Mouse (Mus musculus) cerebellum, postnatal 10 days (tissue): ENCODE measurements around the gene Aimp2.

Source experiments
- DNase-seq, 2 experiments: peaks; one replicate each; pipeline ENCODE4 v3.0.0; 2021; ENCODE audit warnings: mixed read lengths in 2 of 2

Gene Aimp2

DNA sequence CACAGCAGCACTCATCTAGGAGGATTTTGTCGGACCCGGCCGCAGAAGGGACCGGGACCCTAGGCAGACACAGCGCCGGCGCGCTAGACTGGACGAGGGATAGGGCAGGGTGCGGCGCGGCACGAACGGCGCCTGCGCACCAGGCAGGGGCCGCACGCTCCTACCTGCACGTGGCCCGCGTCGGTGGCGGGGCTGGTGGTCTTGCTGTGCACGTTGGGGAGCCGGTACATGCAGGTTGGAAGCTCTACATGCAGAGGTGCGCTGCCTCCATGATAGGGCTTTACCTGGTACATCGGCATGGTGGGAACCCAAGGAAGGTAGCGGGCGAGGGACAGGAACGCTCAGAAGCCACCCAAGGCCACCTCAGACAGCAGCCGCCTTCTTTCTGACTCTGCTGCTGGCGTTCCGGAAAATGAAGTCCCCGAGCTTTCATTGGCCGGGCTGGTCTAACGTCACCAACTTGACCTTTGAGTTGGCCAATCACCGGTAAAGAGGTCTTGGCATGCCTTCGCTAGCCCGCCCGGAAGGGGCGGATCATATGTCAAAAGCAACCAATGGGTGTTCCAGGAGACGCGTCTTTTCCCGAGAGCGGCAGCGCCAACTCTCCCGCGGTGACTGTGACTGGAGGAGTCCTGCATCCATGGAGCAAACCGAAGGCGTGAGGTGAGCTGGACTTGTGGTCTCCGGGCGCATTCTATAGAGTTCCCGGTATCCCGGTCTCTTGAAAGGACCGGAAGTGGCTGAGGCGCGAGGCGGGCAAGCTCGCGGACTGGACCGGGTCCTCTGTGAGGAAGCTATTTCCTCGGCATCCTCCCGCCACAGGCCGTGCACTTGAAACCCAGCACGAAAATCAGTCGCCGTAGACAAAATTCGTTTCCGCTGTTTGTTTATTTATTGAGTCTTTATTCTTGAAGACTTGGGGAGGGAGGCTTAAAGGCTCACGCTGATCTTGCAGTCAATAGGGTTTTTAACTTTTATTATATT lies at the start of gene Aimp2, which contains the start of gene Pms2:
Gene Aimp2, minus strand, starts transcription at position 431 of the 984 bp plus-strand sequence.
Gene Pms2, plus strand, starts transcription at position 548 of the 984 bp plus-strand sequence.
- peak; percentile 97 for DNase-seq

DNA sequence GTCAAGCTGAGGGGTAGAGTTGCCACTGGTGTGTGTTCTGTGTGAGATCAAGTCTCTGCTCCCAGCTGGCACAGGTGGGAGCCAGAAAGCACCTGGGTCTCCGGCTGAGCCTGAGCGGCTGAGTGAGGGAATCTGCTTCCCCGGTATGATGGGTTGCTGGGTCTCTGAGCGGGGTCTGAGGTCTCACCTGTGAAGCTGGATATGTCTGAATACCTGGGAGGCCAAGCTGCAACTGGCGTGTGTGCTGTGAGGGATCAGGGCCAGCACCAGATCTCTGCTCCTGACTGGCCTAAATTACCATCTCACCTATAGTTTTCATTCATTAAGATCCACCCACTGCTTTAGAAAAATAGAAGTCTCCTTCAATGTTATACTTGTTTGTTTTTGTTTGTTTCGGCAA lies 47.5 kb upstream of the Aimp2 start:
- DNase-seq, result no peak

DNA sequence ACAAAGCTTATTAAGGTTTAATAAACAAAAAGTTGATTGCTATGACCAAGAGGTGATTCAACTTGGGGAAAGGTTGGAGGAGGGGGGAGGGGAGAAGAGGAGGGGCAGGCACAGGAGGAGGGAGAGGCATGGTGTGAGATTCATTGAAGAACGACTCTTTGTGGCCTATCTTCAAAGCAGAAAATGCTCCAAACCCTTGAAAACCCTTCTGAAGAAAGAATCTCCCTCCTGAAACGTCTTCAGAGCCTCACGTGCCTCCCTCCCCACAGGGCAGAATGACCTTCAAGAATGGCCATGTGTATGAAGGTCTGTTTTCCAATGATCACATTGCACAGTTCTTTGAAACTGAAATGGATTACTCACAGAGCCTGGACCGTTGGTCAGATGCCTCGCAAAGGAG lies 40.4 kb upstream of the Aimp2 start:
- DNase-seq, result no peak

DNA sequence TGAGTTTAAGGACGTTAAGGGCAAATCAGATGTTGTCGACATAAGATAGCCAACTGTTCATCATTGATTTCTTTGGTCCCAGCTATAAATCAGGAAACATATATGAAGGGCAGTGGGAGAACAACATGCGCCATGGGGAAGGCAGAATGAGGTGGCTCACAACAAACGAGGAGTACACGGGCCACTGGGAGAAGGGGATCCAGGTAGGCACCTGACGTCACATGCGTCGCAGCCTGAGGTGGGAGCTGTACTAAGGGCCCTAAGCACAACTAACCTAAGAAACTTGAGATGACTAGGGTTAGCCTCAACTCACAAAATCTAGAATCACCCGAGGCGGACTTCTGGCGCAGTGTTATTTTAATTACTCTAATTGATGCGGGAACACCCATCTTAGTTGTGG lies 38.7 kb upstream of the Aimp2 start:
- no peak for DNase-seq

DNA sequence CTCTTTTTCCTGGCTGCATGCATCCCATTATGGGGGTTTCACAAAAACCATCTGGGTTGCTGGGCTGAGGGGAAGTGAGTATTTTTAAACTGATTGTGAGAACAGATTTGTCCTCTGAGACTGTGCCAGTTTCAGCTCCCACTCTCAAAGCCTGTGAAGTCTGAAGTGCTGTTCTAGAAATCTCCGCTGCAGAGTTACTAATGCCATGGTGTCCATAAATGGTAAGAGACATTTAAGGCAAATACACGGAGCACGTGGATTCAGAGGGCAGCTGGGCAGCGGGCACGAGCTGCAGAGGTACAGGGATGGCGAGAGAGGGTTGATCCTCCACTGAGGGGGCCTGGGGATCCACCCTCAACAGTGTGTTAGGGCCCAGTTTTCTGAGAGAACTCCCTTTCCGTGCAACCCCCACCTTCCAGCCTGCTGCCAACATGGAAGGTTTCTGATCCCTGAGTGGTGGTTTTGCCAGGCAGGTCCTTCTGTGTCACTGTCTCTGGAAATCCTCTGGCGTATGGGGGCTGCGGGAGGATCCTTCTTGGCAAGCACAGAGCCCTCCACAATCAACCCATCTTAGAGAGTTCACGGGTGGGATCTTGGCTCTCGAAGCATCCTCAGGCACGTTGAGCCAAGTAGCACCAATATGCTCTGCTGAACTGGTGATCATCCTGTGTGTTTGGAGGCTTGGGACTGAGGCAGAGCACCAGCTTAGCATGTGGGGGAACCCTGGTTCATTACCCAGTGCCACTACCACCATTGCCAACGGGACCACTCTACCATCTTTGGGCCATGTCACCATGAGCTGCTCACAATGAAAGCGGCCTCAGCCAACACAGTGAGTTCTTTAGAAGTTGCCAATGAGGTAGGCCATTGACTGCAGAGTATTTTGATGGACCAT lies 33.8 kb upstream of the Aimp2 start:
- peak; percentile 20 to 27 for DNase-seq

DNA sequence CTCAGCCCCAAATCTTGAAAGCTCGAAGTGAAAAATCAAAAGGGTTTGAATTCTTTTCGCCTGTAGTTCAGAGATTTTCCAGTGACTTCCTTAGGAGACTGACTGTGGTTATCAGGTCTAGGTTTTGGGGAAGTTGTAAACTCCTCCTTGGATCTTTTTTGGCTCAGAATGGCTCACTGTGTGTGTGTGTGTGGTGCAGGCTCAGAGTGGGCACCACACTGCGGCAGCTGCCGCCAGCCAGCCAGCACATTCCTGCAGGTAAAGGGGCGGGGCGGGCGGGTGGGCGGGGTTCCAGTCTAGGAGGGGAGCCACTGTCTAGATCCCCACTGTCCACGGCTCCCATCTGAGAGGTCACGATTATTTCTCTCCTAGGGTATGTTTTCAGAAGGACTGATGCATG lies 31.9 kb upstream of the Aimp2 start:
- DNase-seq, result no peak

DNA sequence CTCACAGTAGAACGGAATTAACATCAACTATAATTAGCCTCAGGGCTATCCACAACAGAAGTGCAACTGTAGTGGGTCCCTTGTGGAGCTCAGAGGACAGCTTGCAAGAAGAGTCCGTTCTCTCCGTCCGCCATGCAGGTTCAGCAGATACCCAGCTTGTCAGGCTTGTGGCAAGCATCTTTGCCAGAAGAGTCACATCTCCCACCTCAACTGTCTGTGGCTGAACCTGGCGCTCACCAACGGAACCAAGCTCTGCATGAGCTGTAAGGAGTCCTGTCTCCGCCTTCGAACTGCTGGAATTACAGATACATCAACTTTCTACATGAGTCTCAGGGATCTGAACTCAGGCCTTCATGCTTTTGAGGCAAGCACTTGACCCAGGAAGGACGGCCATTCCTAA lies 26.5 kb upstream of the Aimp2 start:
- DNase-seq, result no peak

DNA sequence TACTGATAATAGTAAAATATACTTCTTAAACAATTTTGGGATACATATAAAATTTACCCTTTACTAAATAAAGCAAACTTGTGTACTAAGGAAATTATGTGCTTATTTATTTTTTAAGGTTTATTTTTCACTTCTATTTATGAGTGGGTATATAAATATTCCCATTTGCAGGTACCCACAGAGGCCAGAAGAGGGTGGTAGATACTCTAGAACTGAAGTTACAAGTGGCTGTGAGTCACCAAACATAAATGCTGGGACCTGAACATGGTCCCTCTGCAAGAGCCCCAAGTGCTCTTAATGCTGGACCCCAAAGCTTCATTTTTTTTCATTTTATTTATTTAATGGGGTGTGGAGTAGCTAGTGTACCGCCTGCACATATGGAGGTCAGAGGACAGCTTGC lies 24.2 kb upstream of the Aimp2 start:
- peak in 1 of 2 experiments; percentile 9 for DNase-seq

DNA sequence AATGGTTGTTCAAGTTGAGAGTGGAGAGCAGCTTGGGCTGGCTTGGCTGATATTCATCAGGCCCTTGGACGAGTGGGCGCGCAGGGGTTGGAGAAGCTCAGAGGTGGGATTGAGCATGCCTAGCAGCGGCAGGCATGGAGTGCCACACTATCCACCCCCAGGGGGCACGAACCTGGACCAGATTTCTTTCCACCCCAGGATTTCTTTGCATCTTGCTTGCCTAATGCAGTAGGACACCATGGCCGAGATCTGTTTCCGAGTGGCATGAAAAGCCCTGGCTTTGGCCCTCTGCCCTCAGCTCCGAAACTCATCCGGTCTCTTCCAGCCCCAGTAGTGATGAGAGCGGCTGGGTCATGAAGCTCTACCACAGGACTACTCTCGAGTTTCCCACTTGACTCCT lies 23.8 kb upstream of the Aimp2 start:
- DNase-seq, result peak; percentile 25 to 31

DNA sequence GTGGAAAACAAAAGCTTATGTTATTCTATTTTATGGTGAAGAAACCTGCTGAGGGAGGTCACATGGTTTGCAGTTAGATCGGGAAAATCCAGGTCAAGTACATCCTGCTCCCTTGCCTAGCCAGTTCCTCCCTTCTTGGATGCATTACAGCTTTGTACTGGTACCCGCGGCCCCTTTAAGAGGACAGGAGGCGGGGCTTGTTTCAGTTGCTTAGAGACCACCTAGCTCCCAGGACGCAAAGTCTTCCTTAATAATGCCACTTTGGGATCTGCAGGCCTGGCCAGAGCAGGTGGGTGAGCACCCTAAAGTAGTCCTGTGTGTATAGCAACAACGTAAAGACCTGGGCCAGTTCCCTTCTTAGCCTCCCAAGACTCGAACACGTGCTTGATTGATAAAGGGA lies 23.2 kb upstream of the Aimp2 start, which contains the start of gene Rsph10b:
Gene Rsph10b, plus strand, starts transcription at position 205 of the 400 bp plus-strand sequence.
- peak; percentile 21 to 22 for DNase-seq

DNA sequence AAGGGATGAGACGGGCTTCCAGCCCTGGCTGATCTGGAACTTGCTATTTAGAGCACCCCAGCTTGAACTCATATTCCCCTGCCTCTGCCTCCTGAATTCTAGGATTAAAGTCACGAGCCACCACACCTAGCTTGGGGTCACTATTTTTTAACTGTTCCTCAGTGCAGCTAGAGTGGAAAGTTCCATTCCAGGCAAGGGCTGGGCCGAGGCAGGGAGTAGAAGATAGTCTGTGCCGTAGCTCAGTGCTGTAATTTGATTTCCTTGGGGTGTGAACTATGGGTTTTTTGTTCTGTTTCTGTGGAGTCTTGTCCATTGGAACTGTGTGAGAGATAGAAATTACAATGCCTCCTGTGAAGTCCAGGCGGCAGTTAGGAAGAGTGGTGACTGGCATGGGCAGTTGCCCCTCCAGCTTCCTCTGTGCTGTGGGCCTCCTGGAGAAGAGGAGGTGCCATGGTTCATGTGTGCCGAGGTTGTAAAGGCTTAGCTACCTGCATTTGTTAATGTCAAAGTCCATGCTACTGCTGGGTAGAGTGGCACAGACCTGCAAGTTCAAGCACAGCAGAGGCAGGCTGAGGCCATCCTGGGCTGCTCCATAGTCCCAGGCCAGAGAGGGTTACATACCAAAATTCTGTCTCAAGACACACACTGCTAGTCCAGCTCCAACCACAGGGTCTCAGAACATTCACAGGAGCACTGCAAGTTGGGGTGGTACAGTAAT lies 22.4 kb upstream of the Aimp2 start:
- DNase-seq, result no peak

DNA sequence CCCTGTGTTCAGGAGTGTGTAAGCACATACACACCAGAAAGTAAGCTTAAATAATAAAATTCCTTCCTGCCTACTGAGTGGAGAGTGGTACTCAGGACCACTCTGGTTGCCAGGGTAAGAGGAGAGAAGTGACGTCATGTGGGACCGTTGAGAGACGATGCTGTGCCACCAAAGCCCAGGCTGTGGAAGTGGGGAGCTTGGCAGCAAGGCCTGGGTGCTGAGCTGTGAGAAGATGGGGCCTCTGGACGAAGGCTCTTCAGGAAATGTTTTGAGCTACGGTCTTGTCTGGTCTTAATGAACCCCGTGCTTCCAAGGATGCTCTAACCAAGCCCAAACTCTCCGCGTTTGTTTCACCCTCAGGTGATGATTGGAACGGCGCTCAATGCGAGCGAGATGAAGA lies 21.0 kb upstream of the Aimp2 start:
- DNase-seq, result no peak

DNA sequence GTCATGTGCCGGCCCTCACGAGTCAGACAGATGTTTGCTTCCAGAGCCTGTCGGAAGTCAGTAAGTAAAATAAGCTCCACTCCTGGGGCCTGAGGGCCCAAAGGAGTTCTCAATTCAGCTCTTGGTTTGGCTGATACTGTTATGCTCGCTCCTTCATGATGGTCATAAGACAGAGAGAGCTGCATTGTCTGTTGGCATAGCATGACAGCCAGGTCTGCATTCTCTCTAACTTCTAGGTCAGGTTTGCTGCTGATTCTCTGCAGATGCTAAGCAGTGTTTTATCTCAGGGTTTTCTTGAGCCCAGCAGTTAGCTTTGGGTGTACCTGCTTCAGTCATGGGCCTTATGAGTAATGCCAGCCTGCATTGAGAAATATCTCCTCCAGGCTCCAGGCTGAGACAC lies 19.6 kb upstream of the Aimp2 start:
- DNase-seq, result no peak

DNA sequence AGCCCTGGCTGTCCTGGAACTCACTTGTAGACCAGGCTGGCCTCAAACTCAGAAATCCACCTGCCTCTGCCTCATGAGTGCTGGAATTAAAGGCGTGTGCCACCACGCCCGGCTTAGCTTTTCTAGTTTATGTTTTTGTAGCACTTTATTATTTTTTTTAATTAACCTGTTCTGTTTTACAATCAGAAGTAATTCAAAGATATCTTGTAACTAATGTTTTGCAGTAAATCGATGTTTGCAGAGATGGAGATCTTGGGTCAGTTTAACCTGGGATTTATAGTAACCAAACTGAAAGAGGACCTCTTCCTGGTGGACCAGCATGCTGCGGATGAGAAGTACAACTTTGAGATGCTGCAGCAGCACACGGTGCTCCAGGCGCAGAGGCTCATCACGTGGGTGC lies 18.2 kb upstream of the Aimp2 start, which contains the start of gene Gm42421:
Gene Gm42421, plus strand, starts transcription at position 301 of the 400 bp plus-strand sequence.
- DNase-seq, result no peak

DNA sequence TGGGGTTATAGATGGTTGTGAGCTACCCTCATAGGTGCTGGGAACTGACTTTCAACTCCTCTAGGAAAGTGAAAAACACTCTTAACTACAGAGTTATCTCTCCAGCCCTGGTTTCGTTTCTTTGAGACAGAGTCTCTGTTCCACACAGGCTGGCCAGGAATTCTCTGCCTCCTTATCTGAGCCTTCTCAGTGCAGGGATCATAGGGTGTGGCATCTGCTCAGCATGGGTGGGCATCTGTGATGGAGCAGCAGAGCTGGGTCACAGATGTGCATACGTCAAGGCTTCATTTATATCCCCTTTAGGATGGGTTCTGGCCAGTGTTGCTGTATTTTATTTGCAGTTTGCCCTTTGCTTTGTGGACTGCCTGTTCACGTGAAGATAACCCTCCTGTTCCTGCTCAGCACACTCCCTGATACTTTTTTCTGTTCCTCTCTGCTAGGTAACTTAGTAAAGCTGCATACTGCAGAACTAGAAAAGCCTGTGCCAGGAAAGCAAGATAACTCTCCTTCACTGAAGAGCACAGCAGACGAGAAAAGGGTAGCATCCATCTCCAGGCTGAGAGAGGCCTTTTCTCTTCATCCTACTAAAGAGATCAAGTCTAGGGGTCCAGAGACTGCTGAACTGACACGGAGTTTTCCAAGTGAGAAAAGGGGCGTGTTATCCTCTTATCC lies 15.3 kb upstream of the Aimp2 start:
- no peak for DNase-seq

DNA sequence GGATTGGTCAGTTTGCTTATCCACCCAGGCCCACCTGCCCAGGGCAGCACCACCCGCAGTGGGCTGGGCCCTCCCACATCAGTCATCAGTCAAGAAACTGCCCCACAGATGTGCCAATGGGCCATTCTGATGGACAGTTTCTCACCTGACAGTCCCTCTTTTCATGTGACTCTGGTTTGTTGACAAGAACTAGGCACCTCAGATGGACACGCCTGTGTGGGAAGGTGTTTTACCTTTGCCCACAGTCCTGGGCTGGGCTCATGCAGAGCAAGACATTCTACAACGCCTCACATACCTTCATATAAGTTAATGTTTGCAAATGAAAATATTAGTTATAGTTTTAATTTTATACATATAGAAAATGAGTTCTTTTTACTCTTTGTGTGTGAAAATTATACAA lies 8.5 kb upstream of the Aimp2 start:
- DNase-seq, result no peak

DNA sequence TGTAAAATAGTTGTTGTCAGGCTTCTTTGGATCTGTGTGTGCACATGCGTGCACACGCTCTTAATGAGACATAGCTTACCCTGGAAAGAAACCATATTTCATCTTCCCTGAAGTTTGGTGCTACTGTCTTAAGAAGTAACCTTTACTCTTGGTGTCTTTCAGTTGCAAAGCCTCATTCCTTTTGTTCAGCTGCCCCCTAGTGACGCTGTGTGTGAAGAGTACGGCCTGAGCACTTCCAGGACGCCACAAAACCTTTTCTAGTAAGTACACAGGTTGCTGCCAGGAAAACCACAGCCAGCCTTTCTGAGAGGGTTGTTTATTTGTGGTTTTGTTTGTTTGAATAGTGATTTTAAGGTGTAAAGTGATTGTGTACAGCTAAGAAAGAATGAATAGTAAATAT lies 7.8 kb upstream of the Aimp2 start:
- peak; percentile 55 to 59 for DNase-seq

DNA sequence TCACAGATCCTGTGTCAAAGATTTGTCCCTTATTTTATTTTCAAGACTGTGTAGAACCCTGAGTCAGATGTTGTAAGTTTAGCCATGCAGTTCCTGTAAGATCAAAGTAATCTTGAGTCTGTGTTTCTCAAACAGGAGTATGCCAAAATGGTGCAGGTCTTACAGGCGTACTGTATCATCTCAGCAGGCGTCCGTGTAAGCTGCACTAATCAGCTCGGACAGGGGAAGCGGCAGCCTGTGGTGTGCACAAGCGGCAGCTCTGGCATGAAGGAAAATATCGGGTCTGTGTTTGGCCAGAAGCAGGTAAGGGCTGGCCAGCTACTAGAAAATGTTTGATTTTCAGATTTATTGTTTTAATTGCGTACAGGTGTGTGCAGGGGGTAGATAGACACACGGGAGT lies 6.6 kb upstream of the Aimp2 start:
- peak; percentile 50 to 67 for DNase-seq

DNA sequence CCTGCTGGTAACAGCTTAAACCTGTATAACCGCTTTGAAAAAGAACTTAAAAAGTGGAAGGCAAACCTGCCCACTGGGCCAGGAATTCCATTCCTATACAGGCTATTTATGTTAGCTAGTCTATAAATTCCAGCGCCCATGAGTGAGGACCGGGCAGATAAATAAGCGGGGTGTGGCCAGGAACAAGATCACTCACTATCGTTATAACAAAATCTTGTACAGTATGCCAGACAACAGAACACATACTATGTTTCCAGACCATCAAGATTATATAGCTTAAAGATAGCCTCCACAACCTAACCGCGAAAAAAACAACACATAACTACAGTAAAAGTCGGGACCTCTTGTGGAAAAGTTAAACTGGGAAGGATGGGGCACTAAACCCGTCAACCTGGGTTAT lies 721 bp downstream of the Aimp2 start:
- no peak for DNase-seq

DNA sequence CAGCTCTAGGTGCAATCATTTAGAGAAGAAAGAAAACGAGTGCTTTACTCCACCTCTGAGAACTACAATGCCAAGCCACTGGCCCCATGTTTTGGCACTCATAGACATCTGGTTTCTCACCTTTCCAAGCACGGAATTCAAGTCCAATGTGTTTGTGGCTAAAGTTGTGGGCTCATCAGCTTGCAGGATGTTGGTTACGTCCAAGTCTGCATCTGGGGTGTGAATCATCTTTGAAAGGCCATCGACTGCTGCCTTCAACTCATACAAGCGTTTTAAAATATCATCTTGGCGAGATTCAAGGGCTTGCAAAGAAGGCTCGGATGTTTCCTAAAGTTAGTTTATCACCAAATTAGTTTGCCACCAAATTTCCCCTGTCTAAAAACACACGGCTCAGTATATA lies 3.2 kb downstream of the Aimp2 start:
- no peak for DNase-seq

DNA sequence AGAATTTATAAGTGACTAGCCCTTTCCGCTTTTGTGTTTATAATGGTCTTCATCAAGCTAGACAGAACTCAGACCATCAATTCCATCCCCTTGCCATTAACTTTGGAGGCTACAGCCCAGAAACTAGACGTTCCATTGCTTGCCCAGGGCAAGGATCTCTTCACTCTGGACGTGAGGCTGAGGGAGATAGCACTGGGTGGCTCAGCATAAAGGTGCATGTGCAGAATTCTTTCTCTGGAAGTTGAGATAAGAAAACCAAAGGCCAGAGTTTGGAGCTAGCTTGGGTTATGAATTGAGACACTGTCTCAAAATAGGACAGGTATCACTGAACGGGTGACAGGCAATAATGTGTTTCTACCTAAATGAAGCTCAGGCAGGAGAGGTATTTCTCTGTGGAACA lies 5.8 kb downstream of the Aimp2 start:
- no peak for DNase-seq

DNA sequence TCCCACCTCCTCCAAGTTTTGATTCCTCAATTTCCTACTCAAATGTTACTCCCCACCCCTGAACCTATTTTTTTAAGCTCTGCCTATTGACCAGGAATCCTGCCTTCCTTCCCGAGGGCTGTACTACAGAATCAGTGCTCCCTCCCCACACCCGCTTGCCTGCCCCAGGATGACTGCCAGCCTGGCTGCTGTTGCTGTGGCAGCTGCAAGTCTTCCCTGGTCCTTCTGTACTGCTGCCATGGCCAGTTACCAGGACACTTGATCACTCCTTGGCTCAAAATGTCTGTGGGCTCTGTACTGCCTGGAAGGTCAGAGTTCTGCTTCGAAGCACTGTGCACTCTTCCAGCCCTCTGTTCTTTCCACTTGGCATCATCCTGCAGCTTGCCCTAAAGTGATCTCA lies 7.5 kb downstream of the Aimp2 start:
- peak; percentile 44 to 60 for DNase-seq
